In the genomic region with DNA sequence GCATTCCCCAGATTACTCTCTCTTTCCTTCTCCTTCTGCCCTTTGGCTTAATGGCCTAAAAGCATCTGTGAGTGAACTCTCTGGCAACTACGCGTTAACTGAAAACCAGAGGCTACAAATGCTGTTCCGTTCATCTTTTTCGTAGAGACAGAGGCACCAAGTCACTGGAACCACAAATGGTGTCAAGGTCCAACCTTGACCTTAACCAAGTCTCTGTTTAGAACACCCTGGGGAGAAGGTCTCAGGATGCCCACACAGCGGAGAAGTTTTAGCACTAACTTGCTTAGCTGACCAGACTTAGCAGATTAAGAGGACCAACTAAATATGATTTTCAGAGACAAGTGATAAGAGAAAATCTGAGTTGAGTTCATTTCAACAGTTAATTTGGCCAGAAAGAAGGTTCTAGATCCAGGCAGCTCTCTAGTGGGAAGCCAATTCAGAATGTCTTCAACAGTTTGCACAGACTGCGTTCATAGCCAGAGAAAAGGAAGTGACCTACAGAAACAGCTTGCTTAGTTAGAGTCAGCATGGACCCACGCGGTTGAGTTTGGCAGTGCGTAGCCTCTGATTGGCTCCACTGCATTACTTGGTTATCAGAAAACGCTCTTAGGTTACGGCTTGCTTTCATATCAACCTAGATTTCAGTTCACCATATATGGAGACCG, we compare ENCODE assay signal across 8 mouse cellular contexts.
DNase-seq lines count a peak whose midpoint lies in the region; ATAC-seq lines count a peak whose summit lies in the region.

No protein-coding gene starts in this region.

- no peaks in the 10 kb centered on the region for H3K27me3 ChIP-seq in kidney, embryonic 15.5 days
- H3K27me3 ChIP-seq in embryonic facial prominence, embryonic 14.5 days (replicated peaks; ENCODE audit: control insufficient read depth, insufficient read depth, low read length): no peaks in the 10 kb centered on the region
- H3K27me3 ChIP-seq in intestine, embryonic 16.5 days (replicated peaks; ENCODE audit: control insufficient read depth, insufficient read depth, low read length): no peaks in the 10 kb centered on the region
- no peaks in the 10 kb centered on the region for H3K27me3 ChIP-seq in neural tube, embryonic 12.5 days (replicated peaks)

- H3K9me3 ChIP-seq in kidney, embryonic 15.5 days (replicated peaks): no peaks in the 10 kb centered on the region
- H3K9me3 ChIP-seq in embryonic facial prominence, embryonic 14.5 days (ENCODE audit: control insufficient read depth, low read length): no peaks in the 10 kb centered on the region
- no peaks in the 10 kb centered on the region for H3K9me3 ChIP-seq in intestine, embryonic 16.5 days (ENCODE audit: control insufficient read depth, low read length)
- no peaks in the 10 kb centered on the region for H3K9me3 ChIP-seq in neural tube, embryonic 12.5 days

- peak overlapping the region; percentile 87 for H3K27ac ChIP-seq in kidney, embryonic 15.5 days
- H3K27ac ChIP-seq in embryonic facial prominence, embryonic 14.5 days (replicated peaks; ENCODE audit: low read depth, low read length): peak overlapping the region; percentile 83
- peak overlapping the region; percentile 88 for H3K27ac ChIP-seq in intestine, embryonic 16.5 days (ENCODE audit: low read length)
- no peak overlapping the region for H3K27ac ChIP-seq in neural tube, embryonic 12.5 days

- peaks cover 43% of the 10 kb centered on the region for H3K4me1 ChIP-seq in kidney, embryonic 15.5 days
- peaks cover 9% of the 10 kb centered on the region for H3K4me1 ChIP-seq in embryonic facial prominence, embryonic 14.5 days (ENCODE audit: control insufficient read depth, insufficient read depth, low read length)
- peaks cover 18% of the 10 kb centered on the region for H3K4me1 ChIP-seq in intestine, embryonic 16.5 days (ENCODE audit: control insufficient read depth, insufficient read depth, low read length)
- peaks cover 15% of the 10 kb centered on the region for H3K4me1 ChIP-seq in neural tube, embryonic 12.5 days

- no peaks in the 10 kb centered on the region for H3K36me3 ChIP-seq in kidney, embryonic 15.5 days
- no peaks in the 10 kb centered on the region for H3K36me3 ChIP-seq in embryonic facial prominence, embryonic 14.5 days (ENCODE audit: control insufficient read depth, insufficient read depth, low read length)
- no peaks in the 10 kb centered on the region for H3K36me3 ChIP-seq in intestine, embryonic 16.5 days (ENCODE audit: control insufficient read depth, insufficient read depth, low read length)
- H3K36me3 ChIP-seq in neural tube, embryonic 12.5 days: no peaks in the 10 kb centered on the region

- WGBS in kidney, embryonic 15.5 days: 74% methylated on average over 12 of the region's 12 CpGs
- 69% methylated on average over 12 of the region's 12 CpGs for WGBS in embryonic facial prominence, embryonic 14.5 days
- WGBS in intestine, embryonic 16.5 days: 74% methylated on average over 12 of the region's 12 CpGs
- WGBS in neural tube, embryonic 12.5 days: 74% methylated on average over 12 of the region's 12 CpGs

- peak overlapping the region; percentile 52 for H3K4me2 ChIP-seq in kidney, embryonic 15.5 days
- peak overlapping the region; percentile 42 for H3K4me2 ChIP-seq in embryonic facial prominence, embryonic 14.5 days (ENCODE audit: low read depth, low read length)
- H3K4me2 ChIP-seq in intestine, embryonic 16.5 days (ENCODE audit: low read depth, low read length): peak overlapping the region; percentile 21; the same call in 1 of the 2 replicates
- peak overlapping the region; percentile 56 for H3K4me2 ChIP-seq in neural tube, embryonic 12.5 days (replicated peaks)

- no peak; the same call in 1 of the 2 replicates for ATAC-seq in kidney, embryonic 15.5 days (replicated peaks; ENCODE audit: low FRiP score)
- ATAC-seq in embryonic facial prominence, embryonic 14.5 days (ENCODE audit: low read depth): no peak
- ATAC-seq in intestine, embryonic 16.5 days: no peak
- no peak for ATAC-seq in neural tube, embryonic 12.5 days (ENCODE audit: low FRiP score, low read depth)
- no peak for ATAC-seq in cerebellum, adult (ENCODE audit: insufficient number of reproducible peaks, low FRiP score, low TSS enrichment)

- H3K9ac ChIP-seq in kidney, embryonic 15.5 days: peak overlapping the region; percentile 42; the same call in 1 of the 2 replicates
- H3K9ac ChIP-seq in embryonic facial prominence, embryonic 14.5 days (ENCODE audit: low read depth, low read length): peak overlapping the region; percentile 28
- H3K9ac ChIP-seq in intestine, embryonic 16.5 days (ENCODE audit: low read depth, low read length): peak overlapping the region; percentile 36; the same call in 1 of the 2 replicates
- H3K9ac ChIP-seq in neural tube, embryonic 12.5 days: no peak overlapping the region

- H3K4me3 ChIP-seq in kidney, embryonic 15.5 days (replicated peaks): no peak overlapping the region
- peak overlapping the region; percentile 8; the same call in 1 of the 2 replicates for H3K4me3 ChIP-seq in embryonic facial prominence, embryonic 14.5 days (ENCODE audit: low read depth, low read length)
- no peak overlapping the region for H3K4me3 ChIP-seq in intestine, embryonic 16.5 days (ENCODE audit: low read length)
- no peak overlapping the region for H3K4me3 ChIP-seq in neural tube, embryonic 12.5 days

- no peak for DNase-seq in kidney, adult 8-10 months
- DNase-seq in embryonic facial prominence, embryonic 14.5 days (ENCODE audit: low spot score): no peak
- no peak for DNase-seq in left cerebral cortex, adult 11 months (ENCODE audit: low spot score)
- no peak for DNase-seq in gastrocnemius, postnatal 4 days (ENCODE audit: low spot score in 2 of 2)
